Mouse (Mus musculus): Measurements from ENCODE around the gene St8sia6. TPM values are rescaled to one million over a fixed set of nuclear protein-coding genes. Genes with fewer than 3 reads are reported as not detected.

Gene St8sia6
- polyA plus RNA-seq, 1 experiment from 2014 or later = 0.34 TPM

Other genes starting within 250 kb of the St8sia6 start
- 7.5 and 8.7 TPM in 2 replicates for gene Trdmt1, start 249.4 kb downstream of the St8sia6 start, polyA plus RNA-seq (2015; fragmentation: Nextera tagmentation; extraction: Ambion mirVana)
- 554 and 555 TPM in 2 replicates for gene Vim, start 220.1 kb downstream of the St8sia6 start, polyA plus RNA-seq (2015; fragmentation: Nextera tagmentation; extraction: Ambion mirVana)